Mouse (Mus musculus) heart, postnatal 36 days (tissue): Measurements from ENCODE around the gene Cpne9. TPM values are rescaled to one million over a fixed set of nuclear protein-coding genes. Genes with fewer than 3 reads are reported as not detected.

Experiments used
- DNase-seq, 2 experiments: peaks; one replicate each; pipeline ENCODE4 v3.0.0; 2021 to 2022
- intact Hi-C: fragments of 180-260 bp; cut with DNase I; formaldehyde crosslinking; loops from one replicate; pipeline ENCODE4 v1.15.1; 2025
- total RNA-seq, 2 experiments: library from RNA; stranded (reverse); gene quantifications; 2 replicates each; pipeline ENCODE4 v1.2.3; 2021

The Cpne9 gene
- total RNA-seq, 2 experiments from 2014 or later, result 0.24 TPM; not detected in 1

- intact Hi-C loops, result loop anchor here (5.0 kb wide), 1 partner anchor 133 kb away; no protein-coding TSS in a partner anchor
- no peak for DNase-seq
Observed at GRCm38 (mm10) chr6:113334216-113334615, 52.1 kb downstream of the Cpne9 start.

GRCm38 (mm10) chr6:113336852-113337620, 54.9 kb downstream of the Cpne9 start:
- intact Hi-C loops, result no loop called here
- no peak for DNase-seq

- intact Hi-C loops, result no loop called here
- DNase-seq, result no peak
Observed at GRCm38 (mm10) chr6:113341574-113341973, 59.5 kb downstream of the Cpne9 start.

- intact Hi-C loops, result no loop called here
- DNase-seq, result no peak
Observed at GRCm38 (mm10) chr6:113342297-113342696, 60.2 kb downstream of the Cpne9 start.

- intact Hi-C loops, result loop anchor here (1.0 kb wide), 1 partner anchor 34 kb away; the partner anchor contains the start of gene Tada3
Observed at GRCm38 (mm10) chr6:113343177-113344092, 61.3 kb downstream of the Cpne9 start, which contains the start of gene Camk1. TSS of gene Camk1 (minus strand) at chr6:113343984.

GRCm38 (mm10) chr6:113344321-113344720, 62.2 kb downstream of the Cpne9 start:
- intact Hi-C loops, result no loop called here
- DNase-seq, result peak; percentile 83 to 84

More at GRCm38 (mm10) chr6:113343177-113344092, 61.3 kb downstream of the Cpne9 start, which contains the start of gene Camk1:
- peak; percentile 84 to 86 for DNase-seq

- no peak for DNase-seq
- intact Hi-C loops, result no loop called here
Observed at GRCm38 (mm10) chr6:113346897-113347296, 64.8 kb downstream of the Cpne9 start.

GRCm38 (mm10) chr6:113350538-113350937, 68.4 kb downstream of the Cpne9 start:
- intact Hi-C loops, result no loop called here

GRCm38 (mm10) chr6:113351161-113351560, 69.1 kb downstream of the Cpne9 start:
- intact Hi-C loops, result no loop called here
- no peak for DNase-seq

More at GRCm38 (mm10) chr6:113350538-113350937, 68.4 kb downstream of the Cpne9 start:
- DNase-seq, result no peak

GRCm38 (mm10) chr6:113351653-113352052, 69.5 kb downstream of the Cpne9 start:
- DNase-seq, result no peak
- intact Hi-C loops, result no loop called here

- intact Hi-C loops, result no loop called here
- DNase-seq, result no peak
Observed at GRCm38 (mm10) chr6:113352820-113353219, 70.7 kb downstream of the Cpne9 start.

- no peak for DNase-seq
- intact Hi-C loops, result no loop called here
Observed at GRCm38 (mm10) chr6:113353696-113354095, 71.6 kb downstream of the Cpne9 start.

Other genes with a start within 250 kb of the Cpne9 start
- gene Thumpd3, start 236.1 kb upstream of the Cpne9 start, total RNA-seq, result 10 to 100 TPM; 17.1 to 18.8 TPM
- gene Setd5, start 204.9 kb upstream of the Cpne9 start, total RNA-seq, result 10 to 100 TPM; 34.3 to 42.0 TPM
- under 1 TPM; 0.22 to 0.31 TPM for gene Lhfpl4, start 86.9 kb upstream of the Cpne9 start, total RNA-seq
- gene Mtmr14, start 44.5 kb upstream of the Cpne9 start, total RNA-seq, result 10 to 100 TPM; 20.0 to 21.0 TPM
- 10 to 100 TPM; 14.0 to 16.7 TPM for gene Brpf1, start 24.8 kb downstream of the Cpne9 start, total RNA-seq
- gene Ogg1, start 44.7 kb downstream of the Cpne9 start, total RNA-seq, result 1 to 10 TPM; 4.7 to 7.4 TPM
- gene Camk1, start 61.7 kb downstream of the Cpne9 start, total RNA-seq, result 10 to 100 TPM; 65.3 to 78.4 TPM
- gene Tada3, start 95.6 kb downstream of the Cpne9 start, total RNA-seq, result 10 to 100 TPM; 23.6 to 24.4 TPM
- gene Arpc4, start 95.8 kb downstream of the Cpne9 start, total RNA-seq, result 10 to 100 TPM; 69.5 to 73.0 TPM
- gene Ttll3, start 107.0 kb downstream of the Cpne9 start, total RNA-seq, result 1 to 10 TPM in 1 of 2 experiments, under 1 TPM in 1; 0.67 to 1.5 TPM
- gene Rpusd3, start 137.0 kb downstream of the Cpne9 start, total RNA-seq, result 10 to 100 TPM in 1 of 2 experiments, 1 to 10 TPM in 1; 9.9 to 11.6 TPM
- 10 to 100 TPM in 1 of 2 experiments, 1 to 10 TPM in 1; 2.5 to 14.0 TPM for gene Cidec, start 153.5 kb downstream of the Cpne9 start, total RNA-seq
- 10 to 100 TPM; 20.4 to 20.9 TPM for gene Jagn1, start 160.3 kb downstream of the Cpne9 start, total RNA-seq
- gene Il17re, start 176.2 kb downstream of the Cpne9 start, total RNA-seq, result under 1 TPM; 0.65 to 0.67 TPM
- gene Il17rc, start 189.1 kb downstream of the Cpne9 start, total RNA-seq, result 1 to 10 TPM; 6.4 to 6.7 TPM
- gene Creld1, start 201.0 kb downstream of the Cpne9 start, total RNA-seq, result 10 to 100 TPM; 45.9 to 57.5 TPM
- gene Prrt3, start 219.6 kb downstream of the Cpne9 start, total RNA-seq, result not detected
- 10 to 100 TPM; 57.9 to 61.8 TPM for gene Emc3, start 249.3 kb downstream of the Cpne9 start, total RNA-seq
- gene Fancd2, start 249.4 kb downstream of the Cpne9 start, total RNA-seq, result under 1 TPM; 0.11 to 0.17 TPM